Mouse (Mus musculus): ENCODE measurements around the gene Srsf5.
"Not testable (repeated sequence)": the region's sequence is repeated elsewhere in the genome, so short reads cannot be mapped to it uniquely, and the experiment has no call there.

Gene Srsf5

DNA sequence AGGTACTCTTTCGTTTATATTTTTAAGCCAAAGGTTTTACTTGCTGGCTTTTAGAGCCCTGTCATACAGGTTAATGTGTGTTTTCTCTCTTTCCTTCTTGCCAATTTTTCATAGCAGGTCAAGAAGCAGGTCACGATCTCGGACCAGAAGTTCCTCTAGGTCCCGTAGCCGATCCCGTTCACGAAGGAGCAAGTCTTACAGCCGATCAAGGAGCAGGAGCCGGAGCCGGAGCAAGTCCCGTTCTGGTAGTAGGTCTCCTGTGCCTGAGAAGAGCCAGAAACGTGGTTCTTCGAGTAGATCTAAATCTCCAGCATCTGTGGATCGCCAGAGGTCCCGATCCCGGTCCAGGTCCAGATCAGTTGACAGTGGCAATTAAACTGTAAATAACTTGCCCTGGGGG, 4.3 kb downstream of the Srsf5 start:
- not testable (repeated sequence) for DNase-seq (ENCODE audit: low spot score)

DNA sequence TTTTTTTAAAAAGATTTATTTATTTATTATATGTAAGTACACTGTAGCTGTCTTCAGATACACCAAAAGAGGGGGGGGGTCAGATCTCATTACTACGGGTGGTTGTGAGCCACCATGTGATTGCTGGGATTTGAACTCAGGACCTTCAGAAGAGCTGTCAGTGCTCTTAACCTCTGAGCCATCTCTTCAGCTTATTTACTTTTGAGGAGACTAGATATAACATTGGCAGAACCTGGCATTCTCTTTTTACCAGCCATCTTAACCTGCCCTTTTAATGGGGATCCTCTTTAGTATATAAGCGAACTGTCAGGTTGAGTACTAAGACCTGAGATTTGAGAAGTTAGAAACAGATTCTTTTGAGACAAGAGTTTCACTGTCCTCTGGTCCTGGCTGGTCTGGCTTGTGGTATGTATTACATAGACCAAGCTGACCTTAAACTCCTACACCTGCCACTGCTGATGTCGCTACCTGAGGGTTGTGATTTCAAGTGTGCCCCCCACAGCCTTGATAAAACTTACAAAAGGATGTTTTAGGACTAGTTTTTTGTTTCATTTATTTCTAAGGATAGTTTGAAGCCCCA, 6.4 kb downstream of the Srsf5 start:
- DNase-seq (ENCODE audit: low spot score) = no peak

DNA sequence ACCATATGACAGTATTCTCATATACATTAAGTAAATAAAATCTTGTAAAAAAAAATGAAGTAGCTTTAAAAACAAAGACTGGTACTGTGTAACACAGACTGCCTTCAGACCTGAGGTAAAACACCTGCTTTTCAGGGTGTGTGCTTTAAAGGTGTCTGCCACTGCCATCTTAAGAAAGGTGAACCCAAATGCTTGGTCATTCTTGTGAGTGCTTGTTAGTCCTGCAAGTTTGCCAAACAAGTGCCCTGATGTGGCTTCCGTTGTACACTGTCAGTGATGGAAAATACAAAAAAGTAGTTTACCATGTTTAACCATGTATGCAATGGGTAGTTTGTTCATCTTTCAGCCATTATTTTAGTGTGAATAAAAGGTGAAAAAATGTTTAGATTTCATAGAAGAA, 7.2 kb downstream of the Srsf5 start:
- no peak for DNase-seq (ENCODE audit: low spot score)

DNA sequence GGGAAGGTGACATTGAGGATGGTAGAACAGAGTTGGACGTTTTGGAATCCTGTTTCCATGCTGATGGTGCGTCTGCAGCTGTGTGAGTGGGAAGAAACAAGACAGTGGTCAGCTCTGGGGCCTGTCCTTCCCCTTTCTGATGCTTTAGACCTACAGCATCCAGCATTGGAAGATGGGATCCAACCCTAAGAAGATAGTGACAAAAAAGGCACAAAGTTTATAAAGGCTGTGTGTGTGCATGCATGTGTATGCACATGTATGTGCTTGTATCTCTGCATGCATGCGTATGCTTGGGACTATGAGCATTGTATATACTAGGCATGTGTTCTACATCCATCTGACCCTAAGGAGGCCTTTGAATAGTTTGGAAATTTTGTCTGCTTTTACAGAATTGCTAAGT, 10.7 kb downstream of the Srsf5 start:
- DNase-seq (ENCODE audit: low spot score) = no peak

DNA sequence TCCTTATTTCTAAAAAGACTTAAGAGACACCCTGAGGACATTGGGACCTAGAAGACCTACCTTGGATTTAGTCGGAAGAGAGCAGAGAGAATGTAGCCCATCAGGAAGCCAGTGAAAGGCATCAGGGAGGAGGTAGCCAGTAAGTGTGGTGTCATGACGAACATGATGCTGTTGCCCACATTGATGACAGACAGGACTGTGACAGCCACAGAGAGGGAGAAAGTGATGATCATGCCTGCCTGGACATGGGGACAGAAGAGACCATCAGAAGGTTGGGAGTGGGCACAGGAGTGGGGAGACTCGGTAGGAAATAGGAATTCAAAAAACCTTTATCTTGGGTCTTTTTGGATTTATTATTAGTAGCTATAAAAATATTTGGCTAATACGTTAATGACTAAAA, 12.7 kb downstream of the Srsf5 start:
- no peak for DNase-seq (ENCODE audit: low spot score)

DNA sequence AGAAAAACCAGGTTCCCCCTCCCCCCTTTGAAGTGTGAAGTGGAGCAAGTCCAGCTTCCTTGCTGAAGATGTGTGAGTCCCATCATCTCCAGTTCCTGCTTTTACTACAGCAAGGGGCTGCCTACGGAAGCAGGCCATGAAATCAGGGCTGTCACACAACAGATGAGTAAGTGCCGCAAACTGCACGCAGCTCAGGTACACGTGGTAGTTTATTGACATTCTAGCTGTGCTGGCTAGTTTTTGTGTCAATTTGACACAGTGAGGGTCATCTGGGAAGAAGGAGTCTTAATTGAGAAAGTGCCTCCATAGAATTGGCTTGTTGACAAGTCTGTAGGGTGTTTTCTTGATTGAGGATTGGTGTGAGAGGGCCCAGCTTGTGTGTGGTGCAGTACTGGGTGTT, 17.3 kb downstream of the Srsf5 start:
- no peak for DNase-seq (ENCODE audit: low spot score)

DNA sequence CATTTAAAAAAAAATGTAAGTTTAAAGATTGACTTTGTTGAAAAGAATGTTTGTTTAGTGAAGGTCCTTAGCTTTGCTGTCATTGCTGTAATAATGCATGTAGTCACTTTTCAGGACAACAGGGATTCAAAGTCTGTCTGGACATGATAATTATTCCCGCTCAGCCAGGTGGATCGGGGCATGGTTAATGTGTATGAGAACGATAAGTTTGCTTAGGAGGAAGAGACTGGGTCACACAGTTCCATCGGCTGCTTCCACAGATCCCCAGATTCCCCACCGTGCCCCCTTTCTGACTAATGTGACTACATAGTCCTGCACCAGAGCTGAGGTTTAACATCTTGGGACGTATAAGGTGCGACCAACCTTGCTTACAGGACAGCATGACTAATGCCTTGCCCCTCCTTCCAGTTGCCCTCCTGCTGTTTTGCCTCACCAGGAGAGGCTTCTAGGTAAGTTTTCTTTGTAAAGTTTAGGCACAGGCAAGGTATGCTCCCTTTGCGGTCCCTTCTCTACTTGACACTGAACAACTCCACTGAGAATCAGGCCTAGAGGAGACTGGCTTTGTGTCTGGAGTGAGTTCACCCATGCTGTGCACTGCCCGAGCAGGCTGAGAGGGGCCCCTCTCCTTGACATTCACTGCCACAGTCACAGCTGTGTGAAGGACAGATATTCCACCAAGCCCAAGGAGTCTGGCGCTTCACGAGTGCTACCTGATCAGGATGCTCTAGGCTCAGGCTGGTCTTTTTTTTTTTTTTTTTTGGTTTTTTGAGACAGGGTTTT, 20.9 kb downstream of the Srsf5 start:
- DNase-seq (ENCODE audit: low spot score) = no peak

DNA sequence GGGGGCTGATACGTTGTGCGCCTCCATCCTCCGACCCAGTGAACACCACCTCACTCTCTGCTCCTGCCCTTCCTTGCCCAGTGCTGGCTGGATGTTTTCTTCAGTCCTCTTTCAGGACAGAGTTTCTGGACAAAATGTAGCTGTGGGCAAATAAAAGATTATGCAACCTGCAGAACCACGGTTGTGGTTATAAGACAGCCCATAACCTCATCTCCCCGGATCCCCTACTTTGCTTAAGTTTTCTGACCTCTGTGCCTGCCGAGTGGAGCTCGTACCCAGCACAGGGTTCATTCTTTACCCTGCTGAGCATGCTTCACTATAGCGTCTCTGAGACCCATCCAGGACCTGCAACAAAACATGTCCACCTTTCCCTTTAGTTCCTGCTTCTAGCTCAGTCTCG, 22.6 kb downstream of the Srsf5 start:
- no peak for DNase-seq (ENCODE audit: low spot score)

DNA sequence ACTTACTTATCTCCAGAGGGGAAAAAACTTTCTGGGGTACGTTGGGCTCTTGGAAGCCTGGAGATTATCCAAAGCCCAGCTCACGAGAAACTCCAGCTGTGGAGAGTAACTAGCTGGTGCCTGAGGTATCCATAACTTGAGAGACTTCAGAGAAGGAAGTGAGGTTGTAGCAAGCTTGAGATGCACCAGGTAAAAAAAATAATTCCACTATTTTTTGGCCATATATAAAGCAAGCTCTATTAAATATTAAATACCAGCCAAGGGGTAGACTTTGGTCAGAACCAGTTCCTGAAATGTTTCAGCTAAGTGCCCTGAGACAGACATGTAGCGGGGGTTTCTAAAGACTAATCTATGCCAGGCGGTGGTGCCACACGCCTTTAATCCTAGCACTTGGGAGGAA, 23.3 kb downstream of the Srsf5 start, which contains the start of gene Slc10a1:
Gene Slc10a1, minus strand, starts transcription at position 101 of the 400 bp plus-strand sequence.
- no peak for DNase-seq (ENCODE audit: low spot score)

DNA sequence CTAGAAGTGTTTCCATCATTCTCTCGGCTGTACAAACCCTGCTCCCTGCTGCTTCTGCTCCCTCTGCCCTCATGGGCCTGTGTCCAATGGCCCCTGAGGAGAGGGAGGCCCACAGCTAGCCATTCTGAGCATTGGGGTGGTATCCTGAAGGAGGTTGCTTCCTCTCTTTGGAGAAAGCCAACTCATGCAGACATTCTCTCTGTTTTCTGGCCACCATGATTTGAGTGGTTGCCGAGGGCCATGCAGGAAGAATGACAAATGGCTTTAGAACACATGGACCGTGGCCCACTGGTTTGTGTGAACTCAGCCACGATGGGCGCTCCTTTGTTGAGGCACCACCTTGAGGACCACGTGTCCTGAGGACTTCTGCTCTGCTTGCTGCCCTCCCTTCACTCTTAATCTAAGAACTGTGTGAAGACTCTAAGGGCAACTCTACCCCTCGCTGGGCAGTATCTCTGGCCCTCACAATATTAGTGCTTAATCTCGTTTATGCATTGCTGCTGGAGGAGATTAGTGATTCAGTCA, 24.9 kb downstream of the Srsf5 start:
- no peak for DNase-seq (ENCODE audit: low spot score)

DNA sequence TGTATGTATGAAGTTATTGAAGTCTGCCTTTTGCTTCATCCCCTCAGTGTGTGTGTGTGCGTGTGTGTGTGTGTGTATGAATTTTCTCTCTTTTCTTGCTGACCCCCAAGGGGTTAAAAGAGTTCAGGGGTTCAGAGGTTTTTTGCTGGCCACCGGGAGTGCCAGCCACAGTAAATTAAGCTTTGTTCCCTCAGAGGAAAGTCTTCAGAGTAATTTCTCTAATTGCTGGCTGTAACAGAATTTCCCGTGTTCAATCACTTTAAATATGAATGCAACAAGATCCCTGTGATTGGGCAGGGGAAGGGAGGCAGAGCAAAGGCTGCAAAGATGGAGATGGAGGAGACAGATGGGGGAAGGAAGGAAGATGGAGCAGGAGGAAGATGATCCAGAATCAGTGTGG, 26.5 kb downstream of the Srsf5 start:
- no peak for DNase-seq (ENCODE audit: low spot score)

DNA sequence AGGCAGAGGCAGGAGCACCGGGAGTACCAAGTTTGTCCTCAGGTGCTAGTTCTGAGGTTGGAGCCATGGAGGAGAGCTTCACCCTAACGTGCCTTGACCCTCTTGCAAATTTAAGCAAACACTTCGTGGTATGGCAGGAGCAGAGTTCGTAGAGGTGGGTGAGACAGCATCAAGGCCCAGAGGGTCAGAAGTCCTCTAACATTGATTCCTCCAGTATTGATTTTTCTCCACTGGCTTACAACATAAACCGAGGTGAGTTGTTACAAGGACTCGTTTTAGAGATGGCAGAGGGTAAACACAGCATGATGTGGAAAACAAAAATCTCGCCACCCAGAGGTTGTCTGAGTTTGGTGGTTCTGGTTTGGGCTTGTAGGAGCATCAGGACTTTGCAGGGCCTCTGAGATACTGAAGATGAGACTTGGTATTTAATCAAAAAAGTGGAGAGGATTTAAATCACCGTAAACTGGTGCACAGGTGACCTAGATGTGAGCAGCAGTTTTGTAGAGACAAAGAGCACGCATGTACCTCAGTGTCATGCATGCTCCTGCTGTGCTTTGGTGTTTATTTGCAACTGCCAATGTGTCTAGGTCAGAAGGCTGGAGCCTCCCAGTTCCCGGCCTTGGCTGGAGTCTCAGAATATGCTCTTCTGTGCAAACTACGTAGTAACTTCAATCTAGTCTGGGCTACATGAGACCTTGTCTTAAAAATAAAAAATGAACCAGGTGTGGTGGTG, 30.8 kb downstream of the Srsf5 start:
- no peak for DNase-seq (ENCODE audit: low spot score)

DNA sequence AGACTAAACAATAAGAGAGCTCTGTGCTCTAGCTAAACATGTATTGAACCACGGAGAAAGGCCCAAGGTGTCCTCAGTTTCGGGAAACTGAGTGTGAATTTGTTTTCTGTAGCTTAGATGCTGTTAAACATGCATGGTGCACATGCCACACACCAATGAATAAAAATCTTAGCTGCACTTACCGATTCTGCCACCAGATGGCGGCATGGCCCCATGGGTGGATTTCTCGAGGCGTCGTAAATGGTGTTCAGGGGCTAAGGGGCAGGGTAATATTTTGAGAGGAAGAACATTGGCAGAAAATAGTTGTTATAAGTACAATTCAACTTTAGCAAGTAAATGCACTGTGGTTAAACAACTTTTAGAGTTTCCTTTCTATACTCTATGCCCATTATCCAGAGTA, 37.0 kb downstream of the Srsf5 start:
- peak; percentile 88 for DNase-seq (ENCODE audit: low spot score)

DNA sequence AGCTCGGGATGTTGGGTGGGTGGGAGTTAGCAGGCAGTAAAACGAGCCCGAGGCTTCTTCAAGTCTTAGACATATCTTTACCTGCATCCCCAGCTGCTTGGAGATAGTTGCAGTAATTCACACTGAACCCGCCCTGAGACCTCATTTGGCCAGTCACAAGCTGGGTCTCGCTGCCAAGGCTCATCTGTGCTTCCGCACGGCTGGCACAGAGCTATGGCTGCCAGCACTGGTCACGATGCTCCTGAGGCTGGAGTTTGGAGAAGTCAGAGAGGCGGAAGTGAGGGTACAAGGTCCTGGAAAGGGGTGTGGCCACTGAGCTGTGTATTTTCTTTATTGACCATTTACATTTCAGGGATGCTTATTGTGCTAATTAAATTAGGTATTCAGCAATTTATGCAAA, 38.4 kb downstream of the Srsf5 start:
- DNase-seq (ENCODE audit: low spot score) = no peak

DNA sequence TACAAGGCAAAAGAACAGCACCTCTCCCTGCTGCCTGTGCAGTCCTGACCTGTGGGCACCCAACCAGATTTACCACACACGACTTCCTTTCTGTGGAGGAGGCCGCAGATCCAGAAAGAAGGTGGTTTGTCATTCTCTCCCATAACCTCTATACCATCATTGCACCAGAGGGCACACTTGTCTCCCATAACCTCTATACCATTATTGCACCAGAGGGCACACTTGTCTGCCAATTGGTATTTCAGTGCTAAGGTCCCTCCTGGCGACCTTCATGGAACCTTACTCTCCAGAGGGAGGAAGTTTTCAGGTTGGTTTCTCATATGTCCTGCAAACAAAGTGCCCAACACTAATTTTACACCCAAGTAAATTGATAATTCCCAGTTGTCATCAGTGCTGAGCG, 41.3 kb downstream of the Srsf5 start:
- no peak for DNase-seq (ENCODE audit: low spot score)

DNA sequence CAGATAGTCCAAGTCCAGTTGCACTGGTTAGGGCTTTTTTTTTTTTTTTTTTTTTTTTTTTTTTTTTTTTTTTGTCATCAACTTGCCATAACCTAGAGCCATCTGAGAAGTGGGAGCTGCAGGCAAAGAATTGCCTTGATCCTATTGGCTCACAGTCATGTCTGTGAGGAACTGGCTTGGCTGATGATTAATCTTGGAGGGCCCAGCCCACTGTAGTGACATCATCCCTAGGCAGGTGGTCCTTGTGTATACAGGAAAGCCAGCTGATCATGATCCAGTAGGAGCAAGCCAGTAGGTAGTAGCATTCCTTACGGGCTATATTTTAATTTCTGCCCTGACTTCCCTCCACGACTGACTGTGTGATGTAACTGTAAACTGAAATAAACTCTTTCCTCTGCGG, 43.0 kb downstream of the Srsf5 start:
- DNase-seq (ENCODE audit: low spot score) = no peak

DNA sequence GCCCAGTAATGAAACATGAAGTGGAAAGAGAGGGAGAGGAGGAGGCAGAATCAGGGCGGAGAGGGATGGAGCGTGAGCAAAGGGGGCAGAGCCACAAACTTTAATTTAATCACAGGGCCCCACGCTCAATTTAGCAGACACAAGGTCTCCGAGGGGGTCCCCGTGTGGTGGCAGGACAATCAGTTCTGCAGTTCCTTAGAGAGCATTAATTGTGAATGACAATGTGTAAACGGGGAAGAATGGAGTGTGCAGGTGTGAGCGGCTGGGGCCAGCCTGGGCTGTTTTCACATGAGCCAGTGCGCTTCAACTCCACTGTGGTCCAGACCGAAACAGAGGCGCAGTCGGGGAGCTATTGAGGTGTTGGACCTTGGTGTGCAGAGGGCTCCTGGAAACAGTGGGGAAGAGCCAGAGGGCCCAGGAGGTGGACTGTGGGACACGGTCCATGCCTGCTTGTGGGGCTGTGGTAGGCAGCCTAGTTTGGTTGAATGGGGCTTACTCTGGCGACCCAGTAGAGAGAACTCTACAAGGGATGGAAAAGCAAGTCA, 45.7 kb downstream of the Srsf5 start:
- DNase-seq (ENCODE audit: low spot score) = no peak

DNA sequence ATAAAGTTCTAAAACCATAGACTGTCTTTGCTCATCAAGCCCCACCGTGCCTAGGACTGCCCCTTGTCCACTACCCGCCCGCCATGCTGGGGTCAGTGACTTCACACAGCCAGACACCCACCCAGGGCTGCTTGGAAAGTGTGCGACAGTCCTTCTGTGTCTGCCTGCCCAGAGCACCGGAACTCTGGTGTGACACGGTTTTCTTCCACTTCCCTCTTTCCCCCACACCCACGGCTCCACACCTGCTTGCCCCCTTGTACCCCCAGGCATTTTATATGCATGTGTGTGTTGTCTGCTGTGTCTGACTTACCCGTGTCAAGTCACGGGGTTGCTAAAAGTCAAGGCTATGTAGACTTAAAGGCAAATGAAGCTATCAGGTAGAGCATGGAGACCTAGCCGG, 46.5 kb downstream of the Srsf5 start:
- no peak for DNase-seq (ENCODE audit: low spot score)

DNA sequence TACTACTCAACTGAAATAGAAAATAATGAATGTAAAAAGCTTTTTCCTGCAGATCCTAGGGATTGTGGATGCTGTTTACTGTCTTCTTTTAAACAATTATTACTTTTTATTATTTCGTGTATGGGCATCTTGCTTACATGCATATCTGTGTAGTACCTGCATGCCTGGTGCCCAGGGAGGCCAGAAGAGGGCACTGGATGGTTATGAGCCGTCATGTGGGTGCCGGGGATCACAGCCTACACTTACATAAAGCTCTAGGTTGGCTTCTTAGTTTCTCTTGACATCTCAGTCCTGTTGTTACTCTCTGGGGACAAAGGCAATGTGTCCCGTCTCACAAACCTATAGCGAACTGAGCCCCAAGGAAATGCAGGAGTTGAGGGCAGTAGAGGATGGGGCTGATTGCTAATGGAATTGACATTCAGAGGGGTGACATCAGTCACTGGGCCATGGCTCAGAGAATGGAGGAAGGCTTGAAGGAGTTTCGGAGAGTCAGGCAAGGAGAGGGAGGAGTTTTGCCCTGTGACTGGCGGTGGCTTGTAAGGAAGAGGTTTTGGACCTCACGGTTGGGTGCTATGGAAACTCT, 47.3 kb downstream of the Srsf5 start:
- DNase-seq (ENCODE audit: low spot score) = no peak

DNA sequence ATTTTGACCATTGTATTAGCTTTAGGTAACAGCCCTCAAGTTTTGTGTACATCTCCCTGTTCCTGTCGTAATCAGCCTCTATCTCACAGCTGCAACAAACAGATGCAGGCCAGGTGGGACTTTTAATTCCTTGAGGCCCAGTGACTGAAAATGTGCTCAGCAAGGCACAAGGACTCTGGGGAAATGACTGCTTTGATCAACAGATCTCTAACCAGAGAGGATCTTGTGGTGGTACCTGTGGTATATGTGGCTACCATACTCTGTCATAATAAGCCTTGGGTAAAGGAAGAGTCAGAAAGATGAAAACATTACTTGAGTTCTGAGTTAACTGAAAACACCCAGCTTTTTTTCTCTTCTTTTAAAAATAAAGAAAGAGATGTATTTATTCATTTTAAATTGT, 48.5 kb downstream of the Srsf5 start:
- DNase-seq (ENCODE audit: low spot score) = no peak

DNA sequence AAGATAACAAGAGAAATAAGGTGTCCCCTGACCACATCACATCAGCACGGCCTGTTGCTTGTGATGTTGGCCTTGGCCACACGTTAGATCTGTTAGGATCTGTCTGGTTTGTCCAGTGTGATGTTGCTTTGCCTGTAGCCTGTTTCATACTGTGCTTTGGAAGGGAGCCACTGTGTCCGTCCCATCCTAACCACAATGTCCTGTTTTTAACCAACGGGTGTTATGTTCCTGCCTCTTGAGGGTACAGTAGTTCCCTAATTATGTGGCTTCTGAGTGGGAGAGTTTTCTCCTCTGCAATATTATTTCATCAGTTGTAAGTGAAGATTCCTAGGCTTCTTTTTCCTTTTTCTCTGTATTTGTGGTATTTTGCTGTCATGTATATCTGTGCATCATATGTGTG, 50.0 kb downstream of the Srsf5 start:
- DNase-seq (ENCODE audit: low spot score) = no peak

DNA sequence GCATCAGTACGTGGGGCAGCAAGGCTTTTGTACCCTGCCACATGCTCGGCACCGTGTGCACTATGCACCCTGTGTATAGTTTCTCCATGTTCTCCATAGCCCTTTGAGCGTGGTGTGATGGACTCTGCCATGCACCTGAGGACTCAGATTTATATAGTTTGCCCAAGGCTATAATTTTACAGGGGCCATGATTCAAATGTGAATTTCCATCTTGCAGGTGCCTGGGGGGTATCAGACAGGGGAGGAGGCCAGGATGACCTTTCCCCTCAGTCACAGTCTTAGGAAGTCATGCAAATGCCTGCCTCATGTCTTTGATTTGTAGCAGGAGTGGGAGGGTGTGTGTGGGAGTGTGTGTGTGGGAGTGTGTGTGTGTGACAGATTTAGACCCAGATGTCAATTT, 52.3 kb downstream of the Srsf5 start:
- DNase-seq (ENCODE audit: low spot score) = peak; percentile 43

Data from embryo, embryonic 10.5 days (tissue).